Mouse (Mus musculus) NIH3T3 (cell line): ENCODE results near the gene Sepsecs.
"Not testable (repeated sequence)": the region's sequence is repeated elsewhere in the genome, so short reads cannot be mapped to it uniquely, and the experiment has no call there.

ENCODE experiments used
- DNase-seq: peaks from one replicate; pipeline ENCODE4 v3.0.0-alpha.2; 2012; ENCODE audit warnings: low read depth

The Sepsecs gene

DNA sequence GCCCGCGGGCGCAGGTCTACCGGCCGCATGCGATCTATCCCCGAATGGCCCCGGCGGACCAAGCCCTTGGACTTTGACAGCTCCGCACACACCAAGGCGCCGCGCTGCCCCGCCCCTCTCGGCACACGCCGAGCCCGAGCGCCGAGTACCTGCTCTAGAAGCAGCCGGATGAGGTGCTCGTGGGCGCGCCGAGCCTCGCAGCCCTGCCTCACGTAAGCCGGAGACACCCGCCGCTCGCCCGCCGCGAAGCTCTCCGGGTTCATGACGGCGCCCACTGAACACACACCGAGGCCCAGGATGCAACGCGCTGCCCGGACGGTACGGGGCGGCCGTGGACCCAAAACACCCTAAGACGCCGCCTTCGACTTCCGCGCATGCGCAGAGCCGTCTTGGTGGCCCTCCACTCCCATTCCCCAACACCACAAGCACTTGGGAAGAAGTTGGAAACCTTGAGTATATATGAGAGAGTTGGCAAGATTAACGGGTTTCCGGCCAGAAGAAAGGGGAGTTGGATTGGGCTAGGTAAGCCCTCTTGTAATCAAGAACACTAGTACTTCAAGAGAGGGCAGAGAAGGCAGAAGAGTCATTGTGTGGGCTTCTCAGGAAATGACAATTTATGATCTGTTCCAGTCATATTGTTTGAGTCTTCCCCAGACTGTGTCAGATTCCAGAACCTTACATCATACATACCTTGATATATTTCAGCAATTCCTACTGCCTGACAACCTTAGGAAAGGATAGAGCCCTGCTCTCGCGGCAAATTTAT lies at the start of gene Sepsecs:
TSS of gene Sepsecs (minus strand) at position 283 of the 766 bp plus-strand sequence.
- DNase-seq, result peak; percentile 97

DNA sequence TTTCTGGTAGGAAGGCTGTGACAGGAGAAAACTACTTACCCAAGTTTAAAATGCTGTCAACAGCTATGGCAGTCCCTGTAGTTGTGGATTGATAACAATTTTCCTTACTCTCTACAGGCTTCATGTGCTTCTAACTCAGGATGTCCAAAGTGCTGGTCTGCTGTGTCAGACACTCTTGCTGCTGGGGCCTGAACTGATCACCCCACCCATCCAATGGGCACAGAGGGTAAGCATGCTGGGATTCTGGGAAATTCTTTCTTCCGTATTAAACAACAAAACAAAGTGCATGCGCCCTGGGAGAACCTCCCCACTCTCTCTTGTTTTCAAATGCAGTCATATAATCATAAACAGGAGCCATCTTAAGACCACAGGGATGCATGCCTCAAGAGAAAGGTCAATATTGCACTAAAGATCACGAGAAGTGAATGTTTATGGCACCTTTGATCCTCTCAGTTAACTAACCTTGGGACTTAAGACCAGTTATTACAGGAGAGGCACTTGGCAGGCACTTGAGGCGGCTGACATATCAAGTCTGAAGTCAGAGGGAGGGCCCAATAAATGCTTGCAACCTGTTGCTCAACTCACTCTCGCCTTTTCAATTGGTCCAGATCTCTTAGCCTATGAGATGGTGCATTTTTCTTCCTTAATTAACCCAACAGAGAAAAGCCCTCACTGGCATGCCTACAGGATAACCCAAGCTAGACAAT lies 47.4 kb upstream of the Sepsecs start:
- DNase-seq, result no peak

DNA sequence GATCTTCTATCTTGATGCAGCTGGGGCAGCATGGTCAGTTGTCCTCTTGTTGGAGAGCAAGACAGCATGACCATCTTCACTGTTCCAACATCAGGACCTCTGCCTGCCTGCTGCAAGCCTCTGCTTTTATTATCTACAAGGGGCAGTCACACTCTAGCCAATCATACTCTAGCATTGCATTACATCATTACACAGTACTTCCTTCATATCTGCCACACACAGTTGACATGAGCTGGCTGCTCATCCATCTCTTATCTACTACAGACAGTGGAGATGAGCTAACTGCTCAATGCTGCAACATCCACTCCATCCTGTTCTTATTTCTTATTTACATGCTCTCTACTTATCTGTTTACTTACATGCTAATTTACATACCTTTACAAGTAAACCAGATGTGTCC lies 43.2 kb upstream of the Sepsecs start:
- DNase-seq, result no peak

DNA sequence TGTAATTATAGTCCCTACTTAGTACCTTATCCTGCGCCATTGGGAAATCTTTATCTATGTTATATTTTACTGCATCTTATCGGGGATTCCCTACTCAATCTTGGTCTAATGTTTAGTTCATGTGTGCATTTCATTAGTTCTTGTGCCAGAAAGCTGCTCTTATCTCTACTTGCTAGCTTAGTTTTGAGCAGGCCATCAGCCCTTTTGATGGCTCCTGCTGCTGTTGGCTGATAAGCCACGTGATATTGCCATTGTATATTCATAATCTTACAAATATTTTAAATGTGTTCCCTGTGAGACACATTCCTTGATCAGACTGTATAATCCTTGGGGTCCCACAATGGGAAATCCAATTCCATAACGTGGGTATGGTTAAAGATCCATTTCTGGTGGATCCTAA lies 35.1 kb upstream of the Sepsecs start:
- DNase-seq, result no peak

DNA sequence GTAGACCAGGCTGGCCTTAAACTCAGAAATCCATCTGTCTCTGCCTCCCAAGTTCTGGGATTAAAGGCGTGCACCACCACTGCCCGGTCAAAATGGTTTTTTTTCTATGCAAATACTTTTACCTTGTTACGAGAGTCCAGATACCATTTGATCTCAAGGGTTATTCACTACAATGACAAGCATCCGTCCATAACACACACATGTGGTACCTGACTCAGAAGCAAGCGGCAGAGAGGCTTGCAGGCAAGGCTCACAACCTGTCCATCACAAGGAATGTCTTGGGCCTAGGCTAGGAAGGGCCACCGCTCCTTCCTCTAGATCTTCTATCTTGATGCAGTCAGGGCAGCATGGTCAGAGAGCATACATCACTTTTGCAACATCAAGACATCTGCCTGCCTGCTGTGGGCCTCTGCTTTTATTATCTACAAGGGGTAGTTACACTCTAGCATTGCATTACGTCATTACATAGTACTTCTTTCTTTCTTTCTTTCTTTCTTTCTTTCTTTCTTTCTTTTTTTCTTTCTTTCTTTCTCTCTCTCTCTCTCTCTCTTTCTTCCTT lies 28.5 kb upstream of the Sepsecs start:
- DNase-seq, result not testable (repeated sequence)

DNA sequence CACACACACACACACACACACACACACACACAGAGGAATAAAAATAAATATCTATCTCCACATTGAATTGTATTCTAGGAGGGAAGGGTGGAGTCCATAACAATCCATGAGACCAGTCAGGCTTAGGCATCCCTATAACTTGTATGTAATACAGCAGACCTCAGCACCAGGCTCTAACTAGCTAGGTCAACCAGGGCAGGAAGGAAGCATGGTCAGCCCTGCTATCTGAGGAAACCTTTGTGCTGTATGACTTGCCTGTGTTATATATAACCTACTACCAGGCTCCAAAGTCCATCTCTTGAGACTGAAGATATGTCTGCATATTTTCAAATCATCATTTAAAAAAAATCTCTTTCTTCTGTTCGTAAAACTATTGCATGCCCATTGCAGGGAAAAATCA lies 27.8 kb upstream of the Sepsecs start:
- DNase-seq, result no peak

DNA sequence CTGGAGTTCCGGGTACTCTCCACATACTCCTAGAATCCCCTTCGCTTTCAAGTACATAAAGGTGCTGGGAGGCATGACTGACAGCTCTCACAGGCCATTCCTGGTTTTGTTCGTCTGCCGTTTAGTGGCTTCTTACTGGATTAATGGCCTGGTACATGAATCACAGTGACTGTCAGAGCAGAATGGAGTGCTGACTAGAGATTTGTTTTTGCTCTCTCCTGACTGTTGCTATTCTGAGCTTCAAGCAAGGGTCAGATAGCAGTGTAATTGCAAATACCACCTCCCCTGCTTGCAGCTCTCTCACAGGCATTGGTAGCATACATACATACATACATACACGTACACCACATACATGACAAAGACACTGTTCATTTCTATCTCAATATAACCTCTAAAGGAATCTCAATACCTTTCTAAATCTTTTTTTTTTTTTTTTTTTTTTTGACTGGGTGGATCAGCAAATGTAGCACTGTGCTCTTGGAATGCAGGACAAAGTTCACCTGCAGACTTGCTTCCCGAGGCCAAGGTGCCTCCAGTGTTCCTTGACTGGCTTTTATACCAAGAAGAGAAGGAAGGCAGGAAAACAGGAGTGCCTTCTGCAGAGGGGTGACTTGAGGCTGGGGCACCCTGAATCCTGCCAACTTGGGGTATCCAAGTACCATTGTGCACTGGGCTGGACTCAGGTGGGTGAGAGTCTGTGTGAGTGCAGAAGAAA lies 18.4 kb upstream of the Sepsecs start:
- no peak for DNase-seq

DNA sequence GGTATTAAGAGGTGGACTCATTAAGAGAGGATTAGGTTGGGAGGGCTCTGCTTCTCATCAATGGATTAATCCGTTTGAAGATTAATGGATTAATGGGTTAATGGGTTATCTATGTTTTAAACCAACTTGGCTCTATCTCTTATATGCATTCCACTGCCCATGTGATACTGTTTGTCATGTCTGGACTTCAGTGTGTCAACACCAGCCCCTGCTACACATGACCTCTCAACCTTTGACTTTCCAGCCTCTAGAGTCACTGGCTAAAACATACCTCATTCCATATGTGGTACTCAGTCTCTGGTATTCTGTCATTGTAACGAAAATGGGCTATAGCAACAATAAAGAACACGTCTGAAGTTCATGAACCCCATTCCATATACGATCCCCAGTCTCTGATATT lies 11.6 kb upstream of the Sepsecs start:
- no peak for DNase-seq

DNA sequence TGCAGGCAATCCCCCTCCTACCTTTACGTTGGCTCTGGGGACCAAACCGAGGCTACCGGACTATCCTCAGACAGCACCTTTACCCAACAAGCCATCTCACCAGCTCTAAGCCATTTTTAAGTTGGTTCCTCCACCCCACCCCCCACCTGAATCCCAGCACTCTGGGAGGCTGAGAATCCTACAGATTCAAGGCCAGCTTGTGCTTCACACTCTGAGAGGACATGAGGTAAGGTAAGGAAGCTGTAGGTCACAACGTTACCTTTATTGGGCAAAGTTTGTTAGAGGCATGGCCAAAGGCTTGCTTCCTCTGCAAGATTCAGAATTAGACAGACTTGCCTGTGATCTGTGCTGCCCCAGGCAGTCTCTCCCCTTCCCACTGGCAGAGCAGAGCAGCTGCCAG lies 10.7 kb upstream of the Sepsecs start:
- no peak for DNase-seq

DNA sequence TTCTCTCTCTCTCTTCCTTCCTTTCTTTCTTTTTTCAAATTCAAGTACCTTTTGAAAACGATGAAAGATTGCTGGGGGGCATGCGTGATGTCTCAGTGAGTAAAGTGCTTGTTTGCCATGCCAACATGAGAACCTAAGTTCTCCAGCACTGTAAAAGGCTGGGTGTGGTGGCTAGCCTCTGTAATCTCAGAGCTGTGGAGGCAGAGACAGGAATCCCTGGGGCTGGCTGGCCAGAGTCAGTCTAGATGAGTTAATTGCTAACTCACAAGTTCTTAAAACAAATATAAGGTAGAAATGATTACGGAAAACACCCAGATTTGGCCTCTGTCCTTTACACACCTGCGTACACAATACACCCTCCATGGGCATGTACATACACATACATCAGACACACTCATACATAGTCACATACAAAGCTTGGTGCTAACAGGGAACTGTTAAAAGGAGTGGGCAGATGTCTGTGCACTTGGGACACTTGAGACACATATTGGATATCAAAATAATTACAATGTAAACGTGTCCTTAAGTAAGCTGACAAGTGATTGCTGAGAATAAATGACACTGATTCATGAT lies 9.1 kb upstream of the Sepsecs start:
- no peak for DNase-seq

DNA sequence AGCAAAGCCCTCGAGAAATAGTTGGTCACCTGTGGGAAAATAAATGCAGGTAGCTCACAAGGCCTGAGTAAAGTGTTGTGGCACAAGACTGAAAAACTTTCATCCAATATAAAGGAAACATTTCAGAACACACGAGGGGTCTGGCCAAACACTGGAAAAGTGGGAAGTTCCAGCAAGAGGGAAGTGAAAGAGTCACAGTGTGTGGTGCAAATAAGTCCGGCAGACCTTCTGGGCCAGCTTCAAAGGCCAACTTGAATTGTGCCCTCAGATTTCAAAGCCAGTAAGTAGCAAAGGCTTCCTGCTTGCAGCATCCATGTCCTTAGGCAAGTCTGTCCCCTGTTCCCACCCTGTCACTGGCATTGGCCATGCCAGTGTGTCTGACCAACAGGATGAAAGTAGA lies 7.6 kb upstream of the Sepsecs start:
- DNase-seq, result no peak

DNA sequence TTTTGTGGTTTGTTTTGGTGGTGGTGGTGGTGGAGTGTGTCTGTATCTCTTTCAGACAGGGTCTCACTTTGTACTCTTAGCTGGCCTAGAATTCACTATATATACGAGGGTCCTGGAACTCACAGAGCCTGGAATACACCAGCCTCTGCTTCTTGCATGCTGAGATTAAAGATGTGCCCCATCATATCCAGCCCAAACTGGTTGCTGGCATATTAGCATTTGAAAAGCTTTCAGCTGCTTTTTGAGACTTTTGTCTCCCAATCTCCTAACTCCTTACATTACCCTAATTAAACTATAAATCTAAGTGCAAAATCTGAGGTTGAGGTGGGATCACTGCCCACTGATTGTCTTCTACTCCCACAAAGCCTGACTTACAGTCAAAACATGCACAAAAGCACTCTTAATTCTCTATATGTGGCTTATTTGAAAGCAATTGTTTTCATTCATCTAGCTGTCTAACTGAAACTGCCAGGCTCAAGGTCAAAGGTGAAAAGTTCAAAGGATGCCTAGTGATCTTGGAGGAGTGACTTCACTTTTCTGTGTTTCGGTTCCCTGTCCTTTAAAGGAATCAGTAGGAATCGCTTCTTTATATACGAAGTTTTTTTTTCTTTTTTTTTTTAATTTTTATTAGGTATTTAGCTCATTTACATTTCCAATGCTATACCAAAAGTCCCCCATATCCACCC lies 5.0 kb upstream of the Sepsecs start:
- DNase-seq, result no peak

DNA sequence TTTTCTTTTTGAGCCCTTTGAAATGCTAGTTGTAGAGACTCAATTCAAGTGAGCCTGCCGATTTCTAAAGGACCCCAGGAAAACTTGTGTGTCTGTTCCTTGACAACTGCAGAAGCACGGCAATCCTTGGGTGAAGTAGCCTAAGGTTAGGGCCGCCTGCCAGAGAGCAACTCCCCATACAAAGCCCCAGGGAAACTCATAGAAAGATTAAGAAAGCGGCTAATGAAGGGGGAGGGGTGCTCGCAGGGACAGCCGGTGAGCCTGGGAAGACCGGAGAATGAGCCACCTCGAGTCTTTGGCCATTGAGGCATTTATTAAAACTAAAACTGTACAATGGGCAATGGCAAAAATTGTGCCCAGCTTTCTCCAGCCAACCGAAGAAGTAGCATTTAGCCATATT lies 3.8 kb upstream of the Sepsecs start:
- DNase-seq, result no peak

DNA sequence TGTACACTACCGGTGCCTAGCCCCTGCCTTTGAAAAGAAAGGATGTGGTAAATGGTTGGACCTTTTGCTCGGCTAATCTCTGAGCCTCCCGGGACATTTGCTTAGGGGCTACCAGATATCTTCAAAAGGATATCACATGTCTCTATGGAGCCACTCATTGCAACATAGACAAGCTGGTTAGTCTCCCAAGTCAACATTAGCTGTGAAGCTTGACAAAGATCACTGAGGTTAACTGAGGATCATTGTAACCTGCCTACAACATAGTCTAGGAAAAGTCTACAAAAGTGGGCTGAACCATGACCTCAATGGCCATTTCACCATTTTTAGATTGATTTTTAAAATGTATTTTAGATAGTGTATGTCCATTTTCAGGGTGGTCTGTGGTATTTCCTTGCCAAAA lies 1.2 kb upstream of the Sepsecs start:
- no peak for DNase-seq

DNA sequence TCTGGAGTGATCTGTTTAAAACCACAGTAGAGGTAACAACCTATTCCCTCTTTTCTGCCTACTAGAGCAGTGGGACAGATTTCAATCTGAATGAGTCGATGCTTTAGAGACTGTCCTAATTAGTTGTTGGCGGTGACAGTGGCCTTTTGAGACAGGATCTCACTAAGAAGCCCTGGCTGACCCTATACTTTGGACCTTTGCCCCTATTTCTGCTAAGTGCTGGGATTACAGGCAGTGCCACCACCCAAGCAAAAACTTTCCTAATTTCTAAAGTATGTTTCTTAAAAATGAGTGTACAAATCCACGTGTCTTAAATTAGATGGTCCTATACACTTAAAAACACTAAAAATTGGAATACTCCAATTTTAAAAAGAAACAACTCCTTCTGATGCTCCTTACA lies 2.7 kb downstream of the Sepsecs start:
- DNase-seq, result no peak

DNA sequence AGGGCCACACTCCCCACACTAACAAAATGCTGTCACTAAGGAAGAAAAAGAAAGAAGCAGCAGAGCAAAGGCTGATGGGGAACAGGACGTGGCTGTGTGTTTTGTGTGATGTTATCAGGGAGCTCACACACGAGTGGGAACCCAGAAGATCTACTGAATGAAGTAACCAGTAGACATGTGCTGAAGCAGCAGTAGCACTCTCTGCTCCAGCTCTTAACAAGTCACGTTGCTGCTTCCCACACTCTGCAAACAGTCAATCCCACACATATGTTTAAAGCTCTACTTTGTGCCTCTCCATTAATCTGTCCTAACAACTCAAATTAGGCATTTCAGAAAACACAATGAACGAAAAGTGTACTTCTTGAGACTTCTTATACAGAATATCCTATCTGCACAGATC lies 11.6 kb downstream of the Sepsecs start:
- no peak for DNase-seq

DNA sequence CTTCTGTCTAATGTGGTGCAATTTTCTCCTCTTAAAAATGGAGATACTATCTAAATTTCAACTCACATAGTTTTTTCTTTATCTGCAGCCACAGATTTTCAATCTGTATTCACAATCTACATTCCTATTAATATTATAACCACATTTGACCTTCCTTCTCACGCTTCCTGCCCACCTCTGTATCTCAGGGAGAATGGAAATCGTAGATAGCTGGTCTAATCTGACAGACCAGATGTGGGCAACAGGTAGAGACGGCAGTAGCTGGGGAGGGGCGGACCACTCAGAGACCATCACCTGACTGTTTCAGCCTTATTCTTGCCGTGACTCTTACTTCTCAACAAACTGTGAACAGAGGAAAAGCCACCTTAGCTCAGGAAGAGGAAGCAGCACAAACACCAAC lies 12.2 kb downstream of the Sepsecs start:
- DNase-seq, result no peak

DNA sequence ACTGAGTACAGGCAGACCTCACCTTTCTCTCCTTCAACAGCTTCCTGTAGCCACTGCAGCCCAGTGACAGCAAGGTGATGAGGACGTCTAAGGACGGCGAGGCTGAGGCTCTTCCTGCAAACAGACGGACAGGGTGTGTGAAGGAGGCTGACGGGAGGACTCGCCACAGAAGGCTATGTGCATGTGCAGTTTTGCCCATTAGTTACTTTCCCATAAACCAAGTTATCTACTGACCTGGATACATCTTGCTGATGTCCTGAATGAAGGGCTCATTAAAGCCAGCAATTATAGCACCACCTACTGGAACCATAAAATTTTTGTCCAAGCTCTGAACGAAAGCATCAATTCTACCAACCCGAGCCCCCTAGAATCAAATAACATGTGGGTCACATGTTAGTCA lies 13.5 kb downstream of the Sepsecs start:
- DNase-seq, result peak; percentile 36

DNA sequence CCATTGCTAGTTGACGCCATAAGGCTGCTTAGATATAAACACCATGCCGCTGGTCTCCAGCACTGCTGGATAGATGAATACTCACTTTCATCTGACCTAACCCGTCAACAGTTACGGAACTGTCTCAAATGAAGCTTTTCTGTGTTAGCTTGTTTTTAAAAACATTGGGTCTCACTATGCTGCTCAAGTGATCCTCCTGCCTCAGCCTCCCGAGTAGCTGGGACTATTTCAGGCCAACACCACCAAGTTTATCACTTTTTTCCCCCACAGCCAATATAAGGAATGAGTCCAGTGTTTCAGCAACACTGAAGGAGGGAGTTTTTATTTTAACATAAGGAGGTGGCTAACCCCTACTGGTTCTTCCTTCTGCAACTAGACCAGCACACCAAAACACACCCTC lies 14.5 kb downstream of the Sepsecs start:
- DNase-seq, result no peak

DNA sequence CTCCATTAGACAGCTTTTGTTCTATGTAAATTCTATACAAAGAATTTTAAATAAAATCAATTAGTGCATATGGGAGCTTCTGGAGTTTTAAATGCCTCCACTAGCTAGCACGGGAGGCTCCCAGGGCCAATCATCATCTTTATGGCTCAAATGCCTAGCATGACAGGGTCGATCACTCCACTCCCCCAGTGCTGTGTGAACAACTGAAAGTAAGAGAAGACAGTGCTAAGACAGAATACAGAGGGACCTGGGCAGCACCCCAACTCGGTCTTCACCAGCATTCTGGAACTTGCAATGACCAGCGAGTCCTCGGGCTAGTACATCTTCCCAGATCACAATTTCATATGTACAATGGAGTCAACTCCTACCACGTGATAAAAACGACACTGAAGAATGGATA lies 16.9 kb downstream of the Sepsecs start:
- no peak for DNase-seq

DNA sequence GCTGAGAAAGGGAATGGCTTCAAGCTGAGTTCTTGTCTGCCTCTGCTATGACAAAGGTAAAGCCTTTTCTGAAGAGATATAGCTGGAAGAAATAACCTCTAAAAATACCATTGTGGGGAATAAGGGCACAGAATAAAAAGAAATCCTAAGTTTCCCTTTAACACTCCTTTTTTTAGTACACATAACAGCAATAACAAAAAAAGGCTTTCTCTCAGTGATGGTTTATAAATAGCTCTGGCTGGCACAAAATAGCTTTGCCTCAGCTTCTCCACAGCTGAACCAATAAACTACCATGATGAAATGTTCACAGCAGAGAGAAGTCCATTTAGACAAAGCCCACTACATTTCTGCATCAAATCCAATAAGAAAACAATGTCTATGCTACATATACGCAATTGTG lies 17.4 kb downstream of the Sepsecs start:
- DNase-seq, result no peak
